In genomic region chr17:47707961-47708360, GRCm38 (mm10) we compare ENCODE assay signal across 17 mouse cellular contexts. TPM values are rescaled to one million over a fixed set of nuclear protein-coding genes. Genes with fewer than 3 reads are reported as not detected.
"Had no signal": no experiment of that assay in that cellular context is flagged by ENCODE, and none has a peak within 500 bp of the region (broad histone marks: within the 10 kb centered on the region; RNA-seq: fewer than 3 reads in every experiment).

No protein-coding gene starts in this region.

- H3K36me3 ChIP-seq: intestine, embryonic 15.5 days had no signal

- H3K27ac ChIP-seq: intestine, embryonic 15.5 days; left cerebral cortex, adult 2 months; liver, embryonic 14.5 days; lung, embryonic 15.5 days had no signal

- H3K9me3 ChIP-seq: intestine, embryonic 15.5 days; lung, embryonic 15.5 days had no signal

- H3K4me3 ChIP-seq: intestine, embryonic 15.5 days; left cerebral cortex, adult 2 months; lung, embryonic 15.5 days had no signal

- H3K9ac ChIP-seq: intestine, embryonic 15.5 days; liver, embryonic 14.5 days; lung, embryonic 15.5 days had no signal

- H3K27me3 ChIP-seq: lung, embryonic 15.5 days had no signal

- ATAC-seq: intestine, embryonic 15.5 days had no signal

- H3K4me2 ChIP-seq: intestine, embryonic 15.5 days; liver, embryonic 11.5 days; lung, embryonic 15.5 days; midbrain, embryonic 11.5 days had no signal

- DNase-seq: layer of hippocampus, postnatal 36 days; lung, adult 18-20 months; lung, postnatal 10 days; lung, postnatal 36 days; midbrain, embryonic 14.5 days; thymus, adult 18-20 months; thymus, postnatal 36 days had no signal

RNA-seq across cellular contexts. Expression of gene Prickle4, which starts 13.4 kb away (rescaled TPM):
- polyA plus RNA-seq: midbrain, embryonic 14.5 days had no signal

RNA-seq across cellular contexts. Expression of gene Pgc, which starts 18.7 kb away (rescaled TPM):
- polyA plus RNA-seq: limb, embryonic 11.5 days; liver, embryonic 11.5 days; liver, embryonic 14.5 days; midbrain, embryonic 11.5 days; midbrain, embryonic 14.5 days; neural tube, embryonic 11.5 days; neural tube, embryonic 14.5 days; urinary bladder, adult 2 months had no signal
